ENCODE assay signal across 8 mouse cellular contexts in the genomic region with DNA sequence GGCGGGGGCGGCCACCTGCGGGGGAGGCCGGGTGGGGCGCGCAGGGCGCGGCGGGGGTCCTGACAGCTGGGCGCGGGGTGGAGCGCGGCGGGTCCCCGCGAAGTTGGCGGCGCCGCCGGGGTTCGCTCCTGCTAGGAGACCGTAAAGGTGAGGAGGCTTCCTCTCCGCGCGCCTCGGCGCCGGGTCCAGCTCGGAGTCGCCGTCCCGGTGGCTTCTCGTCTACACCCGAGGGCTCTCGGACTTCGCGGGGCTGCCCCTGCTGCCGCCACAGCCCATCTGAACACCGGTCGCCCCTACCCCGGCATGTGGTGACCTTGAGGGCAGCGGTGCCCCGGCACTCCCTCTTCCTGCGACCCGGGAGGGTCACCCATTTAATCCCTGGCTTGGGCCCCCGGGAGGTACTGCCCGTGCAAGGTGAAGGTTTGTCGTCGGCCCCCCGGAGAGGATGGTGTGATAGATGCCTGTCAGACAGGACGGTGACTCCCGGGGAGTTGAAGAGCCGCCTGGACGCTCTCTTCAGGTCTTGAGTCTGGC. TPM values are rescaled to one million over a fixed set of nuclear protein-coding genes. Genes with fewer than 3 reads are reported as not detected.
DNase-seq lines count a peak whose midpoint lies in the region; ATAC-seq and TF ChIP-seq lines count a peak whose summit lies in the region.

No protein-coding gene starts in this region.

- peaks cover 23% of the 10 kb centered on the region for H3K4me1 ChIP-seq in forebrain, embryonic 10.5 days
- peaks cover 12% of the 10 kb centered on the region for H3K4me1 ChIP-seq in limb, embryonic 12.5 days (replicated peaks)
- 0 out of 2 replicates have a peak, but pooled peaks cover 14% of the 10 kb centered on the region for H3K4me1 ChIP-seq in midbrain, embryonic 14.5 days (ENCODE audit: control insufficient read depth, insufficient read depth, low read length)
- no peaks in the 10 kb centered on the region for H3K4me1 ChIP-seq in stomach, postnatal 0 days (replicated peaks; ENCODE audit: control insufficient read depth, insufficient read depth)

- no peaks in the 10 kb centered on the region for H3K9me3 ChIP-seq in forebrain, embryonic 10.5 days
- no peaks in the 10 kb centered on the region for H3K9me3 ChIP-seq in limb, embryonic 12.5 days
- H3K9me3 ChIP-seq in midbrain, embryonic 14.5 days (ENCODE audit: control insufficient read depth, low read length): no peaks in the 10 kb centered on the region
- no peaks in the 10 kb centered on the region for H3K9me3 ChIP-seq in stomach, postnatal 0 days (ENCODE audit: control insufficient read depth, low read length)

- WGBS in forebrain, embryonic 10.5 days: 1% methylated on average over 48 of the region's 54 CpGs
- WGBS in limb, embryonic 12.5 days: under 1% methylated on average over 36 of the region's 54 CpGs
- WGBS in midbrain, embryonic 14.5 days: 0% methylated on average over 48 of the region's 54 CpGs
- WGBS in stomach, postnatal 0 days: under 1% methylated on average over 31 of the region's 54 CpGs

- H3K4me3 ChIP-seq in forebrain, embryonic 10.5 days: peak overlapping the region; percentile 97
- peak overlapping the region; percentile 93 for H3K4me3 ChIP-seq in limb, embryonic 12.5 days (replicated peaks)
- peak overlapping the region; percentile 90 for H3K4me3 ChIP-seq in midbrain, embryonic 14.5 days (replicated peaks; ENCODE audit: low read depth, low read length)
- peak overlapping the region; percentile 91 for H3K4me3 ChIP-seq in stomach, postnatal 0 days (ENCODE audit: low read depth, low read length)

- no peak for ATAC-seq in cerebellum, adult (ENCODE audit: insufficient number of reproducible peaks, low FRiP score, low TSS enrichment)
- ATAC-seq in limb, embryonic 12.5 days (ENCODE audit: insufficient number of reproducible peaks, insufficient read depth, low FRiP score, low TSS enrichment, low read depth): no peak; the same call in 1 of the 2 replicates
- peak; percentile 1; the same call in 1 of the 2 replicates for ATAC-seq in midbrain, embryonic 14.5 days (ENCODE audit: low FRiP score, low TSS enrichment)
- no peak for ATAC-seq in stomach, postnatal 0 days (ENCODE audit: low FRiP score, low TSS enrichment)

- intact Hi-C loops in heart, postnatal 25 days (cut with DNase I): loop anchor here (5.0 kb wide), 3 partner anchors 57 to 172 kb away; no protein-coding TSS in a partner anchor

- peak; percentile 62 for DNase-seq in cerebellum, adult 11 months
- peak; percentile 40 for DNase-seq in T-cell, adult 2 months (ENCODE audit: low spot score)
- DNase-seq in forebrain, embryonic 10.5 days (ENCODE audit: extremely low spot score, low spot score): peak; percentile 52
- DNase-seq in heart, postnatal 25 days (ENCODE audit: low spot score): peak; percentile 8
- peak; percentile 72 for DNase-seq in midbrain, embryonic 14.5 days
- no peak for DNase-seq in stomach, postnatal 0 days (ENCODE audit: low spot score)

- H3K36me3 ChIP-seq in forebrain, embryonic 10.5 days (replicated peaks): no peaks in the 10 kb centered on the region
- no peaks in the 10 kb centered on the region for H3K36me3 ChIP-seq in limb, embryonic 12.5 days
- H3K36me3 ChIP-seq in midbrain, embryonic 14.5 days (ENCODE audit: control insufficient read depth, insufficient read depth, low read length): no peaks in the 10 kb centered on the region
- no peaks in the 10 kb centered on the region for H3K36me3 ChIP-seq in stomach, postnatal 0 days (ENCODE audit: control insufficient read depth, insufficient read depth, low read length)

- TF ChIP-seq CTCF in stomach, postnatal 0 days (IDR thresholded peaks at IDR 0.05; ENCODE audit: low read depth): no peak

- H3K4me2 ChIP-seq in limb, embryonic 12.5 days: peak overlapping the region; percentile 98
- H3K4me2 ChIP-seq in midbrain, embryonic 14.5 days (ENCODE audit: low read length): peak overlapping the region; percentile 77
- H3K4me2 ChIP-seq in stomach, postnatal 0 days (replicated peaks; ENCODE audit: low read depth): peak overlapping the region; percentile 82

- H3K27me3 ChIP-seq in forebrain, embryonic 10.5 days (ENCODE audit: poor library complexity, severe bottlenecking): peaks cover 6% of the 10 kb centered on the region; the same call in 1 of the 2 replicates
- H3K27me3 ChIP-seq in limb, embryonic 12.5 days: no peaks in the 10 kb centered on the region
- no peaks in the 10 kb centered on the region for H3K27me3 ChIP-seq in midbrain, embryonic 14.5 days (ENCODE audit: control insufficient read depth, insufficient read depth, low read length)
- no peaks in the 10 kb centered on the region for H3K27me3 ChIP-seq in stomach, postnatal 0 days (ENCODE audit: control insufficient read depth, insufficient read depth, low read length)

- peak overlapping the region; percentile 97 for H3K27ac ChIP-seq in forebrain, embryonic 10.5 days
- H3K27ac ChIP-seq in limb, embryonic 12.5 days: peak overlapping the region; percentile 99
- peak overlapping the region; percentile 99 for H3K27ac ChIP-seq in midbrain, embryonic 14.5 days (replicated peaks; ENCODE audit: low read depth, low read length)
- peak overlapping the region; percentile 99 for H3K27ac ChIP-seq in stomach, postnatal 0 days (replicated peaks)

- H3K9ac ChIP-seq in limb, embryonic 12.5 days (replicated peaks): peak overlapping the region; percentile 91
- H3K9ac ChIP-seq in midbrain, embryonic 14.5 days (replicated peaks; ENCODE audit: low read length): peak overlapping the region; percentile 94
- peak overlapping the region; percentile 93 for H3K9ac ChIP-seq in stomach, postnatal 0 days (ENCODE audit: low read length)

- no peak for TF ChIP-seq EP300 in stomach, postnatal 0 days (optimal IDR thresholded peaks at IDR 0.05)

RNA-seq across cellular contexts. Expression of a gene that starts 1.3 kb away (rescaled TPM):
- polyA plus RNA-seq in forebrain, embryonic 10.5 days (2016; fragmentation: Nextera tagmentation; extraction: Ambion mirVana): 89.8 and 90.5 TPM in 2 replicates
- total RNA-seq in heart, postnatal 25 days (2021): 10 to 100 TPM; 67.8 to 71.3 TPM
- 95.9 and 100 TPM in 2 replicates for polyA plus RNA-seq in limb, embryonic 12.5 days (2016; fragmentation: Nextera tagmentation; extraction: Ambion mirVana)
- 214 and 229 TPM in 2 replicates for polyA plus RNA-seq in midbrain, embryonic 14.5 days (2014; fragmentation: Nextera tagmentation; extraction: Ambion mirVana)
- polyA plus RNA-seq in stomach, postnatal 0 days (2015; fragmentation: Nextera tagmentation; extraction: Ambion mirVana): 84.4 and 99.6 TPM in 2 replicates
